Mouse (Mus musculus) embryonic stem cell, embryonic (primary cell): Measurements from ENCODE around the gene 1810010D01Rik.

Source experiments
- CTCF ChIA-PET, 4 experiments: fragments of 300-600 bp in 2 of 4; fragments of 350-600 bp in 2 of 4; sonication (Branson Sonifier 250); formaldehyde crosslinking; loops; one replicate each; lab custom pipeline; 2022; ENCODE audit warnings: inconsistent platforms in 2 of 4; lab: Charles Lee
- POLR2A ChIA-PET, 4 experiments: fragments of 300-600 bp in 2 of 4; fragments of 350-600 bp in 2 of 4; sonication (Branson Sonifier 250); formaldehyde crosslinking; loops; one replicate each; lab custom pipeline; 2022; ENCODE audit warnings: antibody characterized with exemption in 4 of 4, inconsistent platforms in 1 of 4; lab: Charles Lee

The 1810010D01Rik gene

DNA sequence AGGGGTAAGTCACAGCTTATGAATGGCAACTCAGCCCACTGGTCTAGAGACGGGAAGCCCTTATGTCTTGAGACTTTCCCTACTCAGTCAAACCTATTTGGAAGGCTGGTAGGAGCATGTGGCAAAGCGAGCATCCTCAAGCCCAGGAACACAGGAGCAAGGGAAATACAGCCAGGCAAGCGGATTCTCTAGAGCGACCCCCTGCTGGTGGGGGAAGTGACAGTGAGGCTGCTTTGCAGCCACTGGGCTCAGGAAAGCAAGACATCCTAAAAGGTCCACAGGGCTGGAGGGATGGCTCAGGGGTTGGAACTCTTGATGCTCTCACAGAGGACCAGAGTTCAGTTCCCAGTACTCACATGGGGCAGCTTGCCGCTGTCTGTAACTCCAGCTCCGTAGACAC, 11.6 kb downstream of the 1810010D01Rik start:
- POLR2A ChIA-PET: interaction anchor here in 1 of 4 experiments (1.3 to 1.7 kb wide), 3 partner anchors 10 to 24 kb away, joined by 3 to 6 read pairs (median 5); no protein-coding TSS in a partner anchor

GRCm38 (mm10) chr7:145195186-145195927, 12.6 kb downstream of the 1810010D01Rik start:
- ChIA-PET POLR2A (interaction anchor here in 2 of 4 experiments (1.2 to 2.4 kb wide), 8 partner anchors 11 to 254 kb away, joined by 3 to 11 read pairs (median 5); no protein-coding TSS in a partner anchor), CTCF (interaction anchor here in 1 of 4 experiments (2.1 kb wide), 1 partner anchor 263 kb away, joined by 8 read pairs; no protein-coding TSS in a partner anchor)

More for the DNA sequence above, 11.6 kb downstream of the 1810010D01Rik start:
- CTCF ChIA-PET: no interaction called here

DNA sequence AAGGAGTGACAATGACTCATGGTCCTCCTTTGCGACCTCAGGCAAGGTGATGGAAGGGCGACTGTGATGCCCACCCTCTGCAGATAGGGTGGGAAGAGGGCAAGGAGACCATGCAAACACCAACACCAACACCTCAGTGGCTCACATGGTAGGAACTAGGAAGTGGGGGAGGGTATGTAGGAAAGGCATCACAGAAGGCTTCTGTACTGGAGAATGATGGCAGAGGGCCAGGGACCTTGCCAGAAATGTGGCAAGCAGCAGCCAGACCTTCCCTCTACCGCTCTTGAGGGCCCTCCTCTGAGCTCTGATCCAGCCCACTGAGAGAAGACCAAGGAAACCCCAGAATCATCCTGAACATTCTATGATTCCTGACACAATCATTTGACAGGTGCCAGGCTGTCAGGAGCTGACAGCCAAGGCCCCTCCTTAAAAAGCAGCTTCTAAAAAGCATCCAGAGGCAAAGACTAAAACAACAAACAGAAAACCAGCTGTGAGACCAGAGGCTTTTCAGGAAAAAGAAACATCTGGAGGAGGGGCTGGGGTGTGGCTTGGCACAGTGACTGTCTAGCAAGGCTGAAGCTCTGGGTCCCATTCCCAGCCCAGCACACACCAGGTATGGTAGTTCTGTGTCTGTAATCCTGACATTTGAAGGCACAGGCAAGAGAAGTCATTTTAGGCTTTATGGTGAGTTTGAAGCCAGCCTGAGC, 13.3 kb downstream of the 1810010D01Rik start:
- POLR2A ChIA-PET: interaction anchor here in 3 of 4 experiments (0.7 to 2.4 kb wide), 10 partner anchors 12 to 253 kb away, joined by 3 to 11 read pairs (median 4); no protein-coding TSS in a partner anchor
- CTCF ChIA-PET: interaction anchor here in 1 of 4 experiments (2.1 kb wide), 1 partner anchor 263 kb away, joined by 8 read pairs; no protein-coding TSS in a partner anchor

DNA sequence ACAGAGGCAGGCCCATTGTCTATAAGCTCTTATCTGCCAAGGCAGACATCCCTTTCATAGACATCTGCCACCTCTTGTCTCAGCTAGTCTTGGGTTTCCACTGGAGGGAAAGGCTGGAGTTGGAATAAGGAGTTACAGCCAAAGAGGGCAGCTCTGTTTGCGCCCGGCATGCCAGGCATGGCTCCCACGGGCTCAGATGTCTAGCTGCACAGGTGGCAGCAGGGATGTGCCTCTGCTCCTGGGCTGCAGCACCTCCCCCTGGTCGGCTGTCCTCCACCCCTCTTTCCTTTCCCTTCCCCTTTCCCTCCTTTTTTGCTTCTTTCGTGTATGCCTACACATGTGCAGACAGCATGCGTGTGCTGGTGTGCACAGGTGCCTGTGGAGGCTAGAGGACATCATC, 15.1 kb downstream of the 1810010D01Rik start:
- CTCF ChIA-PET: no interaction called here
- POLR2A ChIA-PET: interaction anchor here in 1 of 4 experiments (1.6 to 2.4 kb wide), 2 partner anchors 11 to 261 kb away, joined by 4 to 11 read pairs; no protein-coding TSS in a partner anchor

- ChIA-PET POLR2A (interaction anchor here in 1 of 4 experiments (0.5 kb wide), 1 partner anchor 55 kb away, joined by 3 read pairs; no protein-coding TSS in a partner anchor), CTCF (no interaction called here)
Measured at GRCm38 (mm10) chr7:145190520-145190919, 17.4 kb downstream of the 1810010D01Rik start.

DNA sequence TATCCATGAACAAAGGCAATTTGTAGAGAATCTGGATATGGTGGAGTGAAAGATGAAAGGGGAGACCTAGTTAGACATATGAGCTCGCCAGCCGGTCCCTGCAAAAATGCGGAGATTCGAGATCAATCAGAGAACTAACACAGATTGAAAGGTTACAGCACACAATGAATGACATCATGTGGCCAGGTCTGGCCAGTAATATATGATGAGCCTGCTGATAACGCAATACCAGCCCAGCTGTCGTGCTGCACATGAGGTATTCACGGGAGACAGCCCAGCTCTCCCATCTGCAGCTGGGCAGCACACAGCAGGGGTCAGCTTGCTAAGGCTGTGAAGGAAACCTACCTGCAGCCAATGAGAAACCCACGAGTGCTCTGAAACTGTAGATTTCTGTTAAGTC, 18.6 kb downstream of the 1810010D01Rik start:
- ChIA-PET CTCF (interaction anchor here in 1 of 4 experiments (0.7 kb wide), 1 partner anchor 12 kb away, joined by 3 read pairs; no protein-coding TSS in a partner anchor), POLR2A (interaction anchor here in 1 of 4 experiments (1.3 kb wide), 1 partner anchor 14 kb away, joined by 4 read pairs; no protein-coding TSS in a partner anchor)

DNA sequence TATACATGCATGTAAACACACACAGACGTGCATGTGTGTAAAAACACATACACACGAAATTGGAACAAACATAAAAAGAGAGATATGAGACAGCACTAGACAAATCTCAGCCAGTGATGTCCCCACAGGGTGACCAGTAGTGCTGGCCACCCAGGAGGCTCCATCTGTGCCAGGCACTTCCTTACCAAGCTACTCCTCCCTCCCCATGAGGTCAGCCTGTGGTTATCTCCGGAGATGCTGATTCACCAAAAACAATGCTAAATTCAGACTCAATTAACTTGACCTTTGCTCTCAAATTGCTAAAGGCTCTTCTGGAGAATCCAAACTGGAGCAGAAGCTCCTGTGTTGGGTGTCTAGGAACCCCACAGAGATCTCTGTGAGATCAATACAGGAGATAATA, 20.1 kb downstream of the 1810010D01Rik start:
- CTCF ChIA-PET: no interaction called here
- POLR2A ChIA-PET: no interaction called here

DNA sequence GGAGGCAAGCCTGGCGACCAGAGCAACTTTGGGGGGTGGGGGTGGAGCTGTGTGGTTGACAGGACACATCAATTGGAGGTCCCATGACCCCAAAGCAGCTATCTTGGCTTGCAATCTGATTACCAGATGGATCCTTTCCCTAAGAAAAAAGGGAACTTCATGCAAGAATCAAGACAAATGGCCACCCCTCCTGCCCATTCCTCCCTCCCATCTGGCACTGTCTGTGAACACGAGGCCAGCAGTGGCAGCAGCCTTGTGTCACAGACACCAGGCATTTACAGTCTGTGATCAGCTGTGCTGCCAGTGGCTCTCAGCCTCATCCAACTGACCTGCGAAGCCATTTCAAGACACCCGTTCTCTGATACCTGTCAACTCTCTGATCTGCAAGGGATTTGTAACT, 25.5 kb downstream of the 1810010D01Rik start:
- CTCF ChIA-PET: no interaction called here
- POLR2A ChIA-PET: interaction anchor here in 2 of 4 experiments (1.2 to 2.2 kb wide), 3 partner anchors 9 to 11 kb away, joined by 4 to 11 read pairs (median 6); no protein-coding TSS in a partner anchor

DNA sequence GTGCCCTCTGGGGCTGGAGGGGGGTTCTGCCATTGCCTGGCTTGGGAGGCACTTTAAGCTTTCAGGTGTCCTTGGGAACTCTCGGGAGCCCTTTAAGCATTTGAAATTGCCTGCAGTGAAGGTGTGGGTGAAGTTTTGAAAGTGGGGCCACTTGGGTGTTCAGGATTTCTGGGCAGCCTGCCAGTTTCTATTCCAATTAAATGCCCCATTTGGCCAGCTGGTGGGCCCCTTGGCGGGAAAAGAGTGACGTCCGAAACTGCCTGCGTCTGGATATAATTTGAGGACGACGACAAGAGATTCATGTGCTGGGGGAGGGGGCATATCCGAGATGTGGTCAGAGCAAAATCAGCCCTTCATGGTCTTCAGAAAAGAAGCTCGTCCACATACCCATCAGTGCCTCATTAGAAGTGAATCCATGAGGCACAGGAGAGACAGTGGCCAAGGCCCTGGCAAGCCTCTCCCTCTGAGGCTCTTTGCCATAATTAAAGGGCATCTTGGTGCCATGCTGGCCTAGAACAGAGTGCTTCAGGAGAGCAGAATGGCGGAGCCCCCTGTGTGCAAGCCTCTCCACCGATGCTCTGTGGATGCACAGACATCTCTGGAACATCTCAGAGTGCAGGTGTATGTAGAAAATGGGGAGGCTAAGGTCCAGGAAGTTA, 26.4 kb downstream of the 1810010D01Rik start:
- CTCF ChIA-PET: no interaction called here
- POLR2A ChIA-PET: interaction anchor here in 2 of 4 experiments (0.9 to 2.2 kb wide), 5 partner anchors 8 to 45 kb away, joined by 3 to 11 read pairs (median 4); no protein-coding TSS in a partner anchor

DNA sequence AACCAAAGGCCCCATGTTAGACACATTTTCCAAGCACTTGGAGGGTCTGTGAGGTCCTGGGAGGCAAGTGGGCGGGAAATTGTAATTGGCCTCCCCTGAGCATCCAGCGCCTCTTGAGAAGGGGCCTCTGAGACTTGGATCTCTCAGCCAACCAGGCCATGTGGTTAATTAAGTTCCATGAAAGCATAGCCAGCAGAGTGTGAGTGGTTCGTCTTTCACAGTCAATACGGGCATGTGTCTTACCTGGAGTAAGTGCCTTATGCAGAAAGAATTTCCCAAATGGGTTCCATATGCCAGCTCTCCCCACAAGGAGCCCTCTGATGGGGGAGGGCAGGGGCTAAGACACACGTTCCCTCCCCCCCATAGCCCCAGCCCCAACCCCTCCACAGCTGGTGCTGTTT, 28.2 kb downstream of the 1810010D01Rik start:
- POLR2A ChIA-PET: interaction anchor here in 1 of 4 experiments (1.1 to 1.6 kb wide), 2 partner anchors 7 to 43 kb away, joined by 3 read pairs; no protein-coding TSS in a partner anchor
- CTCF ChIA-PET: no interaction called here

- ChIA-PET POLR2A (interaction anchor here in 3 of 4 experiments (0.6 to 6.4 kb wide), 12 partner anchors 9 to 1773 kb away, joined by 3 to 59 read pairs (median 4); partner anchors contain the start of gene Ccnd1 (in 1 of the 3)), CTCF (interaction anchor here in 3 of 4 experiments (0.6 to 1.5 kb wide), 7 partner anchors 12 to 262 kb away, joined by 3 to 4 read pairs (median 3); partner anchors contain the start of gene LTO1 (in 1 of the 3))
Measured at GRCm38 (mm10) chr7:145176750-145177589, 30.9 kb downstream of the 1810010D01Rik start.

DNA sequence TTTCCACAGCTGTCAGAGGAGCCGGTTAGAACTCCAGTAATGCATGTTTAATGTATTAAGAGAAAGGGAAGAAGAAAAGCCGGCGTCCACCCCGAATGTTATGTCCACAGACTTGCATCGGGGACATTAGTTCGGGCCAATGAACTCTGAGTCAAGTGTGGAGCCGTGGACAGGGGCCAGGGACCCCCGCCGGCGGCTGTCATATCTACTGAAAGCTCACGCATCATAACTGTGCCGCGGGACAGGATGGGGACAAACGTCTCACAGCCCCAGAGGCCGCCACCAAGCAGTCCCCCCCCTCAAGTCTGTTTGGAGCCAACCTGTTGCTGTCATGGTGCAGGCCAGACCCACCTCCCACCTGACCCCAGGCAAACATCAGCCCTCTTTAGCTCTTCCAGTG, 34.4 kb downstream of the 1810010D01Rik start:
- CTCF ChIA-PET: interaction anchor here (0.8 to 1.3 kb wide), 8 partner anchors 9 to 59 kb away, joined by 3 to 5 read pairs (median 3); no protein-coding TSS in a partner anchor
- POLR2A ChIA-PET: interaction anchor here (0.6 to 6.4 kb wide), 29 partner anchors 9 to 258 kb away, joined by 3 to 59 read pairs (median 5); partner anchors contain the start of genes Ccnd1 (in 1 of the 4), LTO1 (in 1 of the 4) and Tpcn2 (in 1 of the 4)

GRCm38 (mm10) chr7:145173116-145173515, 34.8 kb downstream of the 1810010D01Rik start:
- ChIA-PET CTCF (interaction anchor here (0.8 to 1.3 kb wide), 11 partner anchors 8 to 264 kb away, joined by 3 to 5 read pairs (median 3); no protein-coding TSS in a partner anchor), POLR2A (interaction anchor here (0.6 to 6.4 kb wide), 41 partner anchors 7 to 300 kb away, joined by 3 to 59 read pairs (median 4); partner anchors contain the start of genes Ccnd1 (in 1 of the 4), LTO1 (in 1 of the 4) and Tpcn2 (in 1 of the 4))

GRCm38 (mm10) chr7:145169703-145170102, 38.2 kb downstream of the 1810010D01Rik start:
- CTCF ChIA-PET: interaction anchor here in 1 of 4 experiments (1.0 kb wide), 1 partner anchor 1072 kb away, joined by 3 read pairs; no protein-coding TSS in a partner anchor
- POLR2A ChIA-PET: interaction anchor here in 1 of 4 experiments (1.6 kb wide), 1 partner anchor 32 kb away, joined by 4 read pairs; no protein-coding TSS in a partner anchor

GRCm38 (mm10) chr7:145159283-145160240, 48.4 kb downstream of the 1810010D01Rik start:
- POLR2A ChIA-PET: interaction anchor here in 3 of 4 experiments (1.1 to 2.6 kb wide), 7 partner anchors 11 to 24 kb away, joined by 3 to 10 read pairs (median 7); no protein-coding TSS in a partner anchor
- CTCF ChIA-PET: interaction anchor here in 1 of 4 experiments (0.7 to 1.1 kb wide), 3 partner anchors 9 to 57 kb away, joined by 3 to 4 read pairs (median 3); no protein-coding TSS in a partner anchor
